In the genomic region with DNA sequence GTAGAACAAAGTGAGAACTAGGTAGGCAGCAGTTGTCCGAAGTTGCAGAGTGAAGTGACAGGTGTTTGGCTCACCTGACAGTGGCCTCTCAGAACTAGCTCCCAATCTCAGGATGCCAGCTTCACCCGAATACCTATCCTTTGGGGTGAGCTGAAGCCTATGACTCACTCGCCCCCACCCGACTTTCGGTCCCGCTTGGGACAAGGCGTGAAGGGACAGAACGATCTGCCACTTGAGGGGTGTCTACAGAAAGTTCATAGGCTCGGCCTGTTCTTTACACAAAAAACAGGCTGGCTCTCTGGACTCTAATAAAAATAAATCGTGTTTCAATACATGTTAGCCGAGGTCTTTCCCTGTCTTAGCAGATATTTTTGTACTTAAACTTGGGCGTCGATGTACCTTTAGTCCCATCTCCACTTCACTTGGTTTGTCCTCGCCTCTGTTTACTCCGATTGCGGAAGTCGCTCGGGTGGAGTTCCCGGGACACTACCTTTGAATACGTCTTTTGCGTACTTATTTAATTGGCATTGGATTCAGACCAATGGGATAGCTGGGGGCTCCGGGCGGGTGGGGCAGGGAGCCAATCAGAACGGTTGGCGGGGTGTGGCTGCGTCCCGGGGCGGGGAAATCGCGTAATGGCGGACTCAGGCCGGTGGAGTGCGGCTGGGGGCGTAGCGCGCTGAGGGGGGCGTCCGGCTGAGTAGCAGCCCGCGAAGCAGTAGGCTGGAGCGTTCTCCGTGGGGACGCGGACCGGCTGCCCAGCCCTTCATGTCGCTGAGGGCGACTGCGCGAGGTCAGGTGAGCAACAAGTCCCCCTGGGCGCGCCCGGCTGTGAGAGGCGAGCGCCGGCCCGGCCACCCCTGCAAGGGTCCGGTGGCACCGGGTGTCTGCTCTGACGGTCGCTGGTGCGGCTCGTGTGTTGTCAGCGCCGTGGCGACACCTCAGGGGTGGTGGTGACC, we compare ENCODE assay signal across 8 mouse cellular contexts. TPM values are rescaled to one million over a fixed set of nuclear protein-coding genes. Genes with fewer than 3 reads are reported as not detected.
DNase-seq lines count a peak whose midpoint lies in the region; ATAC-seq and TF ChIP-seq lines count a peak whose summit lies in the region.

Gene Wasf2 (plus strand): TSS at position 575 of the 959 bp plus-strand sequence.

- H3K4me2 ChIP-seq in heart, embryonic 15.5 days: peak within 1 kb of the TSS; percentile 67
- H3K4me2 ChIP-seq in liver, embryonic 14.5 days (ENCODE audit: low read depth): peak within 1 kb of the TSS; percentile 96
- H3K4me2 ChIP-seq in neural tube, embryonic 11.5 days (ENCODE audit: low read depth): peak within 1 kb of the TSS; percentile 87
- H3K4me2 ChIP-seq in stomach, postnatal 0 days (replicated peaks; ENCODE audit: low read depth): peak within 1 kb of the TSS; percentile 73

- peak within 1 kb of the TSS; percentile 90 for H3K27ac ChIP-seq in forebrain, embryonic 10.5 days
- H3K27ac ChIP-seq in heart, embryonic 15.5 days: peak within 1 kb of the TSS; percentile 91
- peak within 1 kb of the TSS; percentile 80 for H3K27ac ChIP-seq in liver, embryonic 14.5 days
- peak within 1 kb of the TSS; percentile 21 for H3K27ac ChIP-seq in neural tube, embryonic 11.5 days (ENCODE audit: low read depth, low read length)
- peak within 1 kb of the TSS; percentile 97 for H3K27ac ChIP-seq in stomach, postnatal 0 days (replicated peaks)

- H3K9me3 ChIP-seq in forebrain, embryonic 10.5 days: peaks cover 3% of the 10 kb centered on the region; the same call in 1 of the 2 replicates
- H3K9me3 ChIP-seq in heart, embryonic 15.5 days (replicated peaks): no peaks in the 10 kb centered on the region
- no peaks in the 10 kb centered on the region for H3K9me3 ChIP-seq in liver, embryonic 14.5 days (ENCODE audit: control insufficient read depth, low read length)
- no peaks in the 10 kb centered on the region for H3K9me3 ChIP-seq in neural tube, embryonic 11.5 days (ENCODE audit: control insufficient read depth, low read length)
- H3K9me3 ChIP-seq in stomach, postnatal 0 days (ENCODE audit: control insufficient read depth, low read length): no peaks in the 10 kb centered on the region

- peaks cover 30% of the 10 kb centered on the region for H3K4me1 ChIP-seq in forebrain, embryonic 10.5 days
- H3K4me1 ChIP-seq in heart, embryonic 15.5 days (replicated peaks): peaks cover 20% of the 10 kb centered on the region
- peaks cover 14 to 16% of the 10 kb centered on the region in 2 experiments for H3K4me1 ChIP-seq in liver, embryonic 14.5 days (replicated peaks; ENCODE audit: control insufficient read depth in 2 of 2, insufficient read depth in 2 of 2, low read length in 1 of 2)
- peaks cover 18% of the 10 kb centered on the region for H3K4me1 ChIP-seq in neural tube, embryonic 11.5 days (ENCODE audit: control insufficient read depth, insufficient read depth, low read length)
- 0 out of 2 replicates have a peak, but pooled peaks cover 2% of the 10 kb centered on the region for H3K4me1 ChIP-seq in stomach, postnatal 0 days (replicated peaks; ENCODE audit: control insufficient read depth, insufficient read depth)

- peak within 1 kb of the TSS; percentile 69 for H3K4me3 ChIP-seq in forebrain, embryonic 10.5 days
- peak within 1 kb of the TSS; percentile 97 for H3K4me3 ChIP-seq in heart, embryonic 15.5 days
- peak within 1 kb of the TSS; percentile 85 to 99 for H3K4me3 ChIP-seq in liver, embryonic 14.5 days (ENCODE audit: insufficient read depth in 1 of 2, low read depth in 2 of 2, low read length in 2 of 2)
- peak within 1 kb of the TSS; percentile 89 for H3K4me3 ChIP-seq in neural tube, embryonic 11.5 days (ENCODE audit: low read depth, low read length)
- peak within 1 kb of the TSS; percentile 97 for H3K4me3 ChIP-seq in stomach, postnatal 0 days (ENCODE audit: low read depth, low read length)

- H3K36me3 ChIP-seq in forebrain, embryonic 10.5 days (replicated peaks): peaks cover 16% of the 10 kb centered on the region
- H3K36me3 ChIP-seq in heart, embryonic 15.5 days: no peaks in the 10 kb centered on the region
- no peaks in the 10 kb centered on the region for H3K36me3 ChIP-seq in liver, embryonic 14.5 days (replicated peaks; ENCODE audit: control insufficient read depth, insufficient read depth, low read depth)
- H3K36me3 ChIP-seq in neural tube, embryonic 11.5 days (ENCODE audit: control insufficient read depth, insufficient read depth, low read length): no peaks in the 10 kb centered on the region; the same call in 1 of the 2 replicates
- H3K36me3 ChIP-seq in stomach, postnatal 0 days (ENCODE audit: control insufficient read depth, insufficient read depth, low read length): no peaks in the 10 kb centered on the region; the same call in 1 of the 2 replicates

- no peak for TF ChIP-seq CTCF in liver, embryonic 14.5 days (IDR thresholded peaks at IDR 0.05; ENCODE audit: low read depth)
- 0 out of 2 replicates have a peak, but pooled peaks have one; percentile 1 for TF ChIP-seq CTCF in stomach, postnatal 0 days (IDR thresholded peaks at IDR 0.05; ENCODE audit: low read depth)

- DNase-seq in CD8-positive naive resting alpha-beta T cell, adult 2 months (ENCODE audit: low read depth in 2 of 2, low spot score in 2 of 2): peak; percentile 84 to 89
- peak; percentile 93 for DNase-seq in c-Kit-positive CD71-negative TER-119-negative erythroid progenitor cells, embryonic 14.5 days (ENCODE audit: low read depth)
- DNase-seq in forebrain, embryonic 10.5 days (ENCODE audit: extremely low spot score, low spot score): peak; percentile 94
- peak; percentile 92 to 95 for DNase-seq in kidney, postnatal 25 days
- peak; percentile 96 to 98 (median 97) for DNase-seq in liver, embryonic 14.5 days (ENCODE audit: low read depth in 3 of 3, low spot score in 3 of 3)
- DNase-seq in neural tube, embryonic 11.5 days (ENCODE audit: low spot score): peak; percentile 93
- DNase-seq in stomach, postnatal 0 days (ENCODE audit: low spot score): peak; percentile 95

- peak; percentile 21 for TF ChIP-seq EP300 in liver, embryonic 14.5 days (IDR thresholded peaks at IDR 0.05; ENCODE audit: low read depth)
- peak; percentile 90 for TF ChIP-seq EP300 in stomach, postnatal 0 days (optimal IDR thresholded peaks at IDR 0.05)

- peak; percentile 94 for ATAC-seq in heart, embryonic 15.5 days (replicated peaks; ENCODE audit: insufficient number of reproducible peaks, insufficient read depth, low FRiP score, low read depth)
- peak; percentile 96 for ATAC-seq in liver, embryonic 14.5 days (ENCODE audit: insufficient read depth)
- peak; percentile 96 for ATAC-seq in neural tube, embryonic 11.5 days (ENCODE audit: insufficient read depth, low FRiP score, low TSS enrichment)
- peak; percentile 90 for ATAC-seq in stomach, postnatal 0 days (ENCODE audit: low FRiP score, low TSS enrichment)

- H3K9ac ChIP-seq in heart, embryonic 15.5 days: peak within 1 kb of the TSS; percentile 98
- H3K9ac ChIP-seq in liver, embryonic 14.5 days (replicated peaks): peak within 1 kb of the TSS; percentile 93
- peak within 1 kb of the TSS; percentile 83 for H3K9ac ChIP-seq in neural tube, embryonic 11.5 days (ENCODE audit: low read length)
- H3K9ac ChIP-seq in stomach, postnatal 0 days (ENCODE audit: low read length): peak within 1 kb of the TSS; percentile 98

- no peaks in the 10 kb centered on the region for H3K27me3 ChIP-seq in forebrain, embryonic 10.5 days (ENCODE audit: poor library complexity, severe bottlenecking)
- H3K27me3 ChIP-seq in heart, embryonic 15.5 days: no peaks in the 10 kb centered on the region
- H3K27me3 ChIP-seq in liver, embryonic 14.5 days (ENCODE audit: control insufficient read depth, insufficient read depth, low read length): no peaks in the 10 kb centered on the region
- H3K27me3 ChIP-seq in neural tube, embryonic 11.5 days (ENCODE audit: control insufficient read depth, insufficient read depth, low read length): no peaks in the 10 kb centered on the region
- H3K27me3 ChIP-seq in stomach, postnatal 0 days (ENCODE audit: control insufficient read depth, insufficient read depth, low read length): no peaks in the 10 kb centered on the region

- under 1% methylated on average over 65 of the region's 65 CpGs for WGBS in forebrain, embryonic 10.5 days
- WGBS in heart, embryonic 15.5 days: under 1% methylated on average over 65 of the region's 65 CpGs
- WGBS in liver, embryonic 14.5 days (ENCODE audit: insufficient replicate concordance): under 1% methylated on average over 64 of the region's 65 CpGs
- WGBS in neural tube, embryonic 11.5 days: under 1% methylated on average over 60 of the region's 65 CpGs
- under 1% methylated on average over 57 of the region's 65 CpGs for WGBS in stomach, postnatal 0 days

RNA-seq across cellular contexts. Expression of gene Wasf2, which starts in this region (rescaled TPM):
- polyA plus RNA-seq in forebrain, embryonic 10.5 days (2016; fragmentation: Nextera tagmentation; extraction: Ambion mirVana): 47.4 and 49.1 TPM in 2 replicates
- polyA plus RNA-seq in heart, embryonic 15.5 days (2015; fragmentation: Nextera tagmentation; extraction: Ambion mirVana): 67.3 and 72.8 TPM in 2 replicates
- polyA plus RNA-seq in liver, embryonic 14.5 days (2012; rRNA removed): 11.4 and 12.0 TPM in 2 replicates
- 31.4 and 33.9 TPM in 2 replicates for polyA plus RNA-seq in liver, embryonic 14.5 days (2014; fragmentation: Nextera tagmentation; extraction: Ambion mirVana)
- 33.0 and 39.0 TPM in 2 replicates for polyA plus RNA-seq in neural tube, embryonic 11.5 days (2014; fragmentation: Nextera tagmentation; extraction: Ambion mirVana)
- 71.4 and 84.2 TPM in 2 replicates for polyA plus RNA-seq in stomach, postnatal 0 days (2015; fragmentation: Nextera tagmentation; extraction: Ambion mirVana)

Comparison
In these comparisons a context has a peak if more than half of its experiments do, and no peak if none do; other contexts are left out.
1. Peak in every context shown above with its lines: DNase-seq, ATAC-seq, H3K4me3 ChIP-seq and H3K27ac ChIP-seq.
2. H3K27ac ChIP-seq: peak in every context shown above with its lines; median percentile 97 in stomach, postnatal 0 days; 91 in heart, embryonic 15.5 days; 90 in forebrain, embryonic 10.5 days; 80 in liver, embryonic 14.5 days; 21 in neural tube, embryonic 11.5 days.